Mouse (Mus musculus): ENCODE measurements around the gene Jmjd6.

DNA sequence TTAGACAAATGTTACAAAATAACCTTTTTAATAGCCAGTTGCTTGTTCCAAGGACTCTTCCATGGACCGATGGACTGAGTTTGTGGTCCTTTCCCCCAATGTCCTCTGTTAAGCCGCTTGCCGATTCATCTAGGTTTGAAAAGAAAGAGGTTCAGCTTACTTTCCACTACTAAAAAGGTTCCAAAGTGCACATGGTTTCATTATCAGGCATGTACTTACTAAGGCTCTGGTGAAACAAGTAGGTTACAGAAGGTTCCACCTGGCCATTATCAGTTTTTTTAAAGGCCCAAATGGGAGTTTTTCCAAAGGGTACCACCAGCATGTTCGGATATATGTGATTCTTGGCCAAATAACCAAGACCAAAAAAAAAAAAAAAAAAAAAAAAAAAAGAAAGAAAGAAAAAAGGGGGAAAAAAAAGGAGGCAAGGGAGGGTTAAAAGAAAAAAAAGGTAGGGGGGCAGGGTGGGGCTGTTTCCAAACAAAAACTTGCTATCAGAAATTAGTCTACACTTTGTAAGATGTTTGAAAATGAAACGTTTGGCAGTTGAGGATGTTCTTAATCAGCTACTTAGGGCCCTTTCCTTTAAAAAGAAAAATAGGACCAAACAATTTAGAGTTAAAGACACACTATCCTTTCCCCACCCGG is 7.7 kb upstream of the Jmjd6 start:
- TF ChIP-seq CTCF (IDR thresholded peaks at IDR 0.05; ENCODE audit: extremely low read depth, insufficient read length, insufficient replicate concordance, low read depth, low read length) (no peak), POLR2A (IDR thresholded peaks at IDR 0.05; ENCODE audit: low read depth, low read length) (no peak)

Data from small intestine, adult 2 months (tissue).